Mouse (Mus musculus): ENCODE results near the gene Fanci. TPM values are rescaled to one million over a fixed set of nuclear protein-coding genes. Genes with fewer than 3 reads are reported as not detected.

Fanci gene
- total and polyA plus RNA-seq, 3 experiments, result 14.9 to 25.0 (median 20.0) TPM

DNA sequence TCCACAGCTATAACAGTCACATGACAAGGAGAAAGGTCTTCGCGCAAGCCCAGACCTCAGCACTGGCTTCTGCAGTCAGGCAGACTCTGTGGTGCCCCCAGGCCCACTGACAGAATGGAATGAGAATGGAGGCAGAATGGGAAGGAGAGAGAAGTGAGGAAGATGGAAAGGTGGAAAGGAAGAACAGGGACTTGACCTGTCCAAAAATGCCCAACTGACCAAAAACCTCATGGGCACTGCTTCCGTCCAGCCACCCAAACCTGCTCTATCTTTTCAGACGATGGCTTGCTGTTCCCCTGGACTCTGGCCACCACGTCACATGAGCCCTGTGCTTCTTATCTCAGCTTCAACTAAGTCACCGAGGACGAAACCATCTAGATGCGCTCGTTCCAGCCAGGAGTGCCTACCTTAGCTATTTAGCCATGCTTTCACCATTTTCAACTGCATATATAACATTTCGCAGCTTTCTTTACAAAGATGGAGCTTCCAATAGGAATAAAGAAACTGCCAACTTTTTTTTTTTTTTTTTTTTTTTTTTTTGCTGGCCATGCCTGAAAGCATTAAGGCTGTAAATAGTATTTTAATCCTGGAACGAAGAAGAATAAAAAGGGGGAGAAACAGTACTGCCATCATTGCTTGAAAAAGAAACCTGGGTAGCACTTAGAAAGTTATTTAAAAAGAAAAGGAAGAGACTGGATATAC is 71.8 kb downstream of the Fanci start:
- TF ChIP-seq GABPA (IDR thresholded peaks at IDR 0.05; ENCODE audit: insufficient replicate concordance, low read depth, low read length), result no peak
- peak; percentile 53 for TF ChIP-seq ZNF384 (IDR thresholded peaks at IDR 0.05; ENCODE audit: low read depth, low read length)
- no peak overlapping the region for H3K9ac ChIP-seq (ENCODE audit: insufficient read depth, low read depth)
- peaks cover 44 to 58% of the 10 kb centered on the region in 2 experiments for H3K36me3 ChIP-seq (replicated peaks in 1 of 2; ENCODE audit: control insufficient read depth in 1 of 2, insufficient read depth in 1 of 2, low read length in 1 of 2)
- no peak for DNase-seq (ENCODE audit: extremely low read depth)
- 0 out of 2 replicates have a peak, but pooled peaks cover 16% of the 10 kb centered on the region for H3K79me2 ChIP-seq (replicated peaks; ENCODE audit: control insufficient read depth, extremely low read depth, insufficient read depth, poor library complexity, severe bottlenecking)
- peaks cover 4 to 24% of the 10 kb centered on the region in 2 experiments for H3K4me1 ChIP-seq (ENCODE audit: control insufficient read depth in 1 of 2, insufficient read depth in 2 of 2)
- dilution Hi-C loops (cut with MboI; ENCODE audit: extremely low pct_ligation_motif_present, extremely low pct_unique_long_range_greater_than_20kb, low sequenced_read_pairs), result no loop called here
- in situ Hi-C loops (cut with MboI; ENCODE audit: low pct_ligation_motif_present, low pct_unique_long_range_greater_than_20kb, low sequenced_read_pairs), result loop anchor here (10.0 to 25.0 kb wide), 2 partner anchors 89 to 201 kb away; partner anchors contain the start of gene Abhd2
- H3K9me3 ChIP-seq (replicated peaks; ENCODE audit: low read length), result no peaks in the 10 kb centered on the region
- H3K27ac ChIP-seq (ENCODE audit: insufficient read depth, low read depth), result no peak overlapping the region
- peak overlapping the region in 1 of 3 experiments; percentile 67 for H3K4me3 ChIP-seq (replicated peaks in 1 of 3; ENCODE audit: low read depth in 2 of 3, low read length in 2 of 3, poor library complexity in 1 of 3)
- no peaks in the 10 kb centered on the region for H3K27me3 ChIP-seq (replicated peaks)
- no peak overlapping the region for H3K4me2 ChIP-seq (ENCODE audit: insufficient read depth, low read depth, poor library complexity, severe bottlenecking)

DNA sequence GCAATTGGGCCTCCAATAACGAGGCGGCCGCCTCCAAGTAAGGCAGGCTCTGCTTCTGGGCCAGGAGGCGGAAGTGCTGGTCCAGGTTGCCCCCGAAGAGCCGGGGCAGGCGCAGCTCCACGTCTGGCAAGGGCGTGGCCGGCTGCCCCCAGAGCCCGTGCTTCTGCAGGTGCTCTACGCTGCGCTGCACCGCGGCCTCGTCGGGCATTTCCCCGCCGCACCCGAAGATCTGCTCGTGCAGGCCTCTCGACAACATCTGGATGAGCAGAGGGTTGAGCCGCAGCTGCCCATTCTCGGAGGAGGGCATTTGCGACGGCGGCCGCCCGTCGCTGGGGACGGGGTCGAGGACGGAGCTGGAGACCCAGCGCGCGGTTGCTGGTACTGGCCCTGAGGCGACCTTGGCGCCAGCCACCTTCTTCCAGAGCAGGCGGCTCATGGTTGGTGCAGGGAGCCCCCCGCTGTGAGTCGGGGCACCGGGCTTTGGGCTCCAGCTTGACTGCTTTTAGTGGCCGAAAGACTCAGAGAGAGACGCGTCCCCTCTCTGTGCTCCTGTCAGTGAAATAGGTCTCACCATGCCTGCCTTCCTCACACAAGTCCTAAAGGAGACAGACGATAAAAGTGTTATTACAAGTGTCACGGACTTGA is 73.2 kb downstream of the Fanci start:
- TF ChIP-seq CHD1 (IDR thresholded peaks at IDR 0.05; ENCODE audit: low read depth, low read length) (no peak), SMC3 (IDR thresholded peaks at IDR 0.05; ENCODE audit: low read depth, low read length) (no peak), NRF1 (IDR thresholded peaks at IDR 0.05; ENCODE audit: low read depth, low read length) (peak; percentile 70), SIN3A (IDR thresholded peaks at IDR 0.05; ENCODE audit: low read length) (peak; percentile 50; the same call in 1 of the 2 replicates), TBP (conservative IDR thresholded peaks at IDR 0.05; ENCODE audit: low read depth, low read length) (no peak), ELF1 (IDR thresholded peaks at IDR 0.05; ENCODE audit: low read depth, low read length) (peak; percentile 74), RCOR1 (conservative IDR thresholded peaks at IDR 0.05; ENCODE audit: low read depth, low read length) (no peak), EP300 (IDR thresholded peaks at IDR 0.05; ENCODE audit: low read length) (0 out of 2 replicates have a peak, but pooled peaks have one; percentile 9), USF1 (IDR thresholded peaks at IDR 0.05; ENCODE audit: low read depth, low read length) (no peak), MEF2A (IDR thresholded peaks at IDR 0.05; ENCODE audit: borderline replicate concordance, low read depth, low read length) (peak; percentile 21; the same call in 1 of the 2 replicates), UBTF (IDR thresholded peaks at IDR 0.05; ENCODE audit: low read depth, low read length) (peak; percentile 93; the same call in 1 of the 2 replicates), MAX (IDR thresholded peaks at IDR 0.05; ENCODE audit: low read length) (peak; percentile 49; the same call in 1 of the 2 replicates), NELFE (IDR thresholded peaks at IDR 0.05; ENCODE audit: low read depth, low read length) (no peak), POLR2A (IDR thresholded peaks at IDR 0.05; ENCODE audit: low read depth, low read length) (peak; percentile 30; the same call in 1 of the 2 replicates), BHLHE40 (IDR thresholded peaks at IDR 0.05; ENCODE audit: low read depth, low read length) (peak; percentile 81), TCF12 (IDR thresholded peaks at IDR 0.05; ENCODE audit: low read depth, low read length) (peak; percentile 75), ETS1 (conservative IDR thresholded peaks at IDR 0.05; ENCODE audit: low read depth, low read length) (peak; percentile 44), MXI1 (IDR thresholded peaks at IDR 0.05; ENCODE audit: low read depth, low read length) (peak; percentile 65; the same call in 1 of the 2 replicates)
- Histone ChIP-seq H3K36me3 (replicated peaks in 1 of 2; ENCODE audit: control insufficient read depth in 1 of 2, insufficient read depth in 1 of 2, low read length in 1 of 2) (peaks cover 30 to 45% of the 10 kb centered on the region in 2 experiments), H3K9me3 (replicated peaks; ENCODE audit: low read length) (no peaks in the 10 kb centered on the region), H3K4me1 (ENCODE audit: control insufficient read depth in 1 of 2, insufficient read depth in 2 of 2) (peaks cover 4 to 28% of the 10 kb centered on the region in 2 experiments), H3K27ac (ENCODE audit: insufficient read depth, low read depth) (0 out of 2 replicates have a peak overlapping the region, but pooled peaks have one; percentile 5), H3K79me2 (replicated peaks; ENCODE audit: control insufficient read depth, extremely low read depth, insufficient read depth, poor library complexity, severe bottlenecking) (0 out of 2 replicates have a peak, but pooled peaks cover 16% of the 10 kb centered on the region), H3K4me3 (replicated peaks in 1 of 3; ENCODE audit: low read depth in 2 of 3, low read length in 2 of 3, poor library complexity in 1 of 3) (peak overlapping the region; percentile 67 to 85 (median 83)), H3K9ac (ENCODE audit: insufficient read depth, low read depth) (peak overlapping the region; percentile 84), H3K27me3 (replicated peaks) (no peaks in the 10 kb centered on the region), H3K4me2 (ENCODE audit: insufficient read depth, low read depth, poor library complexity, severe bottlenecking) (peak overlapping the region; percentile 40)
- peak; percentile 56 for DNase-seq (ENCODE audit: extremely low read depth)
- in situ Hi-C loops (cut with MboI; ENCODE audit: low pct_ligation_motif_present, low pct_unique_long_range_greater_than_20kb, low sequenced_read_pairs) (loop anchor here (10.0 to 25.0 kb wide), 2 partner anchors 90 to 203 kb away; partner anchors contain the start of gene Abhd2), dilution Hi-C loops (cut with MboI; ENCODE audit: extremely low pct_ligation_motif_present, extremely low pct_unique_long_range_greater_than_20kb, low sequenced_read_pairs) (no loop called here)
